Mouse (Mus musculus) telencephalon, adult 2 months (tissue): ENCODE results near the gene Gm38392.
"Not testable (repeated sequence)": the region's sequence is repeated elsewhere in the genome, so short reads cannot be mapped to it uniquely, and the experiment has no call there.

Source experiments
- DNase-seq: peaks from one replicate; pipeline ENCODE4 v3.0.0-alpha.2; 2011; ENCODE audit warnings: low read depth, low spot score

The Gm38392 gene

GRCm38 (mm10) chr3:88276529-88277143, 10.4 kb downstream of the Gm38392 start:
- DNase-seq, result no peak

- DNase-seq, result no peak
Measured at GRCm38 (mm10) chr3:88276121-88276520, 10.9 kb downstream of the Gm38392 start.

GRCm38 (mm10) chr3:88274002-88274401, 13.0 kb downstream of the Gm38392 start:
- DNase-seq, result no peak

- no peak for DNase-seq
Measured at GRCm38 (mm10) chr3:88271859-88272258, 15.2 kb downstream of the Gm38392 start.

- not testable (repeated sequence) for DNase-seq
Measured at GRCm38 (mm10) chr3:88271298-88271697, 15.7 kb downstream of the Gm38392 start.

GRCm38 (mm10) chr3:88268991-88269390, 18.0 kb downstream of the Gm38392 start:
- no peak for DNase-seq

GRCm38 (mm10) chr3:88268014-88268413, 19.0 kb downstream of the Gm38392 start:
- not testable (repeated sequence) for DNase-seq

GRCm38 (mm10) chr3:88262346-88262745, 24.7 kb downstream of the Gm38392 start:
- no peak for DNase-seq

- DNase-seq, result no peak
Measured at GRCm38 (mm10) chr3:88256382-88256781, 30.6 kb downstream of the Gm38392 start.

- DNase-seq, result no peak
Measured at GRCm38 (mm10) chr3:88255950-88256349, 31.1 kb downstream of the Gm38392 start.

GRCm38 (mm10) chr3:88254268-88254926, 32.6 kb downstream of the Gm38392 start, which contains the start of gene Rhbg:
TSS of gene Rhbg (minus strand) at chr3:88254709.
- DNase-seq, result no peak

GRCm38 (mm10) chr3:88252739-88253138, 34.3 kb downstream of the Gm38392 start:
- no peak for DNase-seq

- DNase-seq, result no peak
Measured at GRCm38 (mm10) chr3:88248406-88248805, 38.6 kb downstream of the Gm38392 start.

- no peak for DNase-seq
Measured at GRCm38 (mm10) chr3:88247666-88248065, 39.3 kb downstream of the Gm38392 start.

GRCm38 (mm10) chr3:88245811-88246210, 41.2 kb downstream of the Gm38392 start:
- no peak for DNase-seq

- no peak for DNase-seq
Measured at GRCm38 (mm10) chr3:88244071-88244470, 42.9 kb downstream of the Gm38392 start.

- no peak for DNase-seq
Measured at GRCm38 (mm10) chr3:88242531-88242930, 44.5 kb downstream of the Gm38392 start.

GRCm38 (mm10) chr3:88241045-88241786, 45.8 kb downstream of the Gm38392 start:
- no peak for DNase-seq

GRCm38 (mm10) chr3:88239446-88239845, 47.6 kb downstream of the Gm38392 start:
- no peak for DNase-seq

- no peak for DNase-seq
Measured at GRCm38 (mm10) chr3:88238866-88239391, 48.1 kb downstream of the Gm38392 start.

- no peak for DNase-seq
Measured at GRCm38 (mm10) chr3:88237556-88238194, 49.3 kb downstream of the Gm38392 start.

- DNase-seq, result no peak
Measured at GRCm38 (mm10) chr3:88237161-88237555, 49.9 kb downstream of the Gm38392 start.
